Mouse (Mus musculus) thymus, adult 2 months (tissue): ENCODE measurements at regions not wholly inside any gene's neighbourhood (a gene's known extent, or its start where the extent isn't known, plus 50 kb on each side); places are given as distances from the start of the nearest gene placed in this dataset.

ENCODE experiments used
- CTCF ChIP-seq: fragments of 200-500 bp; IDR thresholded peaks from 2 replicates; pipeline ENCODE4 v1.5.1; 2012; ENCODE audit warnings: mild to moderate bottlenecking, control low read depth, low read length, moderate library complexity, borderline replicate concordance; ENCODE audit not compliant: control insufficient read depth, poor library complexity, insufficient read depth; ENCODE audit errors: extremely low read depth
- POLR2A ChIP-seq: fragments of 200-500 bp; IDR thresholded peaks from 2 replicates; pipeline ENCODE4 v1.6.1; 2012; ENCODE audit warnings: mild to moderate bottlenecking, low read length, control low read depth, moderate library complexity; ENCODE audit not compliant: control insufficient read depth, poor library complexity, insufficient read depth; ENCODE audit errors: extremely low read depth

DNA sequence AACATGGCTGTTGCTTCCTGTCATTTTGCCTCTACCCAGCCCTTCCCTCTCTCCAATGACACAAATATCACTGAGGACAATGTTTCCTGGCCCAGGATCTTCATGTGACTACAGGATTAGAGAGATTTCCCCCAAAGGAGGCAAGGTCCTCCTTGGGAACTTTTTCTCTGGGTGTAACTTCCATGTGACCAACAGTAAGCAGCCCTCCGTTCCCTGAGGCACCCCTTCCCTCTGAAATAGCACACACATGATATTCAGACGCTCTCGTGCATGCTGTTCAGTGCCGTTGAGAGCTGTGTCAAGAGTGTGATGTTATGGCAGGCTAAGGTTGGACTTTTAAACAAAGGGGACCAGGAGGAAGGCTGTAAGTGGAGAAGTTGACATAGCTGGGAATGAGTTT, 169.2 kb upstream of the Otx2 start:
- no peak for TF ChIP-seq CTCF
- no peak for TF ChIP-seq POLR2A
